Mouse (Mus musculus) heart, adult 2 months (tissue): ENCODE measurements at regions not wholly inside any gene's neighbourhood (a gene's known extent, or its start where the extent isn't known, plus 50 kb on each side); places are given as distances from the start of the nearest gene placed in this dataset.

ENCODE experiments used
- DNase-seq, 2 experiments: peaks; one replicate each; pipeline ENCODE4 v3.0.0; 2021
- H3K27ac ChIP-seq: fragments of 200-600 bp; 2 replicates; pipeline ENCODE4 v1.8.1; 2022
- H3K27me3 ChIP-seq: fragments of 200-500 bp; 2 replicates; pipeline ENCODE4 v1.6.1; 2012; ENCODE audit warnings: mild to moderate bottlenecking, low read length, inconsistent platforms, mixed read lengths; ENCODE audit not compliant: control insufficient read depth, insufficient read depth
- H3K36me3 ChIP-seq: fragments of 200-500 bp; 2 replicates; pipeline ENCODE4 v1.6.1; 2012; ENCODE audit warnings: low read length, inconsistent platforms; ENCODE audit not compliant: control insufficient read depth, insufficient read depth
- H3K4me1 ChIP-seq: fragments of 200-500 bp; 2 replicates; pipeline ENCODE4 v1.6.1; 2011; ENCODE audit warnings: low read length; ENCODE audit not compliant: control insufficient read depth, insufficient read depth
- H3K4me3 ChIP-seq: fragments of 200-600 bp; 2 replicates; pipeline ENCODE4 v1.8.1; 2022
- H3K79me2 ChIP-seq: fragments of 200-500 bp; replicated peaks from 2 replicates; pipeline ENCODE4 v1.6.1; 2012; ENCODE audit warnings: mild to moderate bottlenecking, inconsistent platforms, low read length, moderate library complexity, mixed read lengths; ENCODE audit not compliant: control insufficient read depth, insufficient read depth
- H3K9ac ChIP-seq: fragments of 200-500 bp; 2 replicates; pipeline ENCODE4 v1.6.1; 2012; ENCODE audit warnings: low read depth, mild to moderate bottlenecking, control low read depth, inconsistent platforms, low read length, mixed read lengths
- CTCF ChIP-seq: fragments of 200-600 bp; IDR thresholded peaks from 2 replicates; pipeline ENCODE4 v1.8.1; 2022; ENCODE audit warnings: antibody characterized with exemption, mild to moderate bottlenecking, moderate library complexity
- EP300 ChIP-seq: fragments of 200-500 bp; IDR thresholded peaks from 2 replicates; pipeline ENCODE4 v1.6.1; 2011; ENCODE audit warnings: low read depth, low read length, control low read depth; ENCODE audit not compliant: insufficient read depth
- POLR2A ChIP-seq: fragments of 200-500 bp; IDR thresholded peaks from 2 replicates; pipeline ENCODE4 v1.6.1; 2011; ENCODE audit warnings: mild to moderate bottlenecking, low read depth, low read length, control low read depth; ENCODE audit not compliant: insufficient read depth
- WGBS: fragments of 180-500 bp; shearing (Covaris S2); methylation state at CpG from one replicate; pipeline ENCODE4 v1.1.7; 2018; 5-methylcytosine and 5-hydroxymethylcytosine counted together
- intact Hi-C: fragments of 180-260 bp; cut with DNase I; formaldehyde crosslinking; loops from one replicate; pipeline ENCODE4 v1.15.1; 2025

- Histone ChIP-seq H3K36me3 (no peaks in the 10 kb centered on the region), H3K4me3 (no peak overlapping the region), H3K4me1 (no peaks in the 10 kb centered on the region), H3K27me3 (no peaks in the 10 kb centered on the region), H3K9ac (no peak overlapping the region), H3K27ac (no peak overlapping the region), H3K79me2 (no peaks in the 10 kb centered on the region)
- intact Hi-C loops, result no loop called here
- DNase-seq, result no peak
- WGBS, result 15% methylated on average over 9 of the region's 9 CpGs
- no peak for TF ChIP-seq CTCF
- TF ChIP-seq EP300, result no peak
Observed at GRCm38 (mm10) chr5:106380631-106381285, 77.2 kb downstream of the Barhl2 start.

GRCm38 (mm10) chr5:106376781-106377525 lies 81.0 kb downstream of the Barhl2 start:
- Histone ChIP-seq H3K27ac (no peak overlapping the region), H3K9ac (no peak overlapping the region), H3K36me3 (no peaks in the 10 kb centered on the region), H3K4me1 (no peaks in the 10 kb centered on the region), H3K4me3 (no peak overlapping the region), H3K27me3 (no peaks in the 10 kb centered on the region), H3K79me2 (no peaks in the 10 kb centered on the region)
- TF ChIP-seq POLR2A (no peak), EP300 (no peak), CTCF (no peak)
- no peak for DNase-seq
- WGBS, result 83% methylated on average over 25 of the region's 25 CpGs
- intact Hi-C loops, result no loop called here

DNA sequence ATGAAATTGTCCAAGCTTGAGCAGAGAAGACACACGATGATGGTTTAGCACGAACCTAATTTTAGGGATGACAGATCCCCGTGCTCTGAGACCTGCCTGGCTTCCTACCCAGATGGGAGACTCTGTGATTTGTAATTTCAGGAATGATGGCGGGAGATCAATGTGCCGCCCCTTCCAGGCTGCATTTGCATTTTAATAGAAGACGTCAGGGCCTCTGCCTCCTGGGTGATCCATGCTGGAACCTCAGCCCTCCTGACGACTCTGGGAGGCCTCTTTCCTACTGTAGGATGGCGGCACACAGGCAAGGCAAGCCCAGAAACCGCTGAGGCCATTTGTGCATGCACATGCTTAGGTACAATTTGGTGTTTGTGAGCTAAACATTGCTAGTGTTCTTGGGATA lies 90.1 kb downstream of the Barhl2 start:
- H3K27me3 ChIP-seq, result no peaks in the 10 kb centered on the region
- no peak for DNase-seq
- no peaks in the 10 kb centered on the region for H3K36me3 ChIP-seq
- no peaks in the 10 kb centered on the region for H3K79me2 ChIP-seq
- TF ChIP-seq CTCF (no peak), POLR2A (no peak), EP300 (no peak)
- H3K4me3 ChIP-seq, result no peak overlapping the region
- H3K4me1 ChIP-seq, result no peaks in the 10 kb centered on the region
- intact Hi-C loops, result loop anchor here (5.0 kb wide), 1 partner anchor 279 kb away; no protein-coding TSS in a partner anchor
- H3K27ac ChIP-seq, result no peak overlapping the region
- WGBS, result 43% methylated on average over 9 of the region's 9 CpGs
- no peak overlapping the region for H3K9ac ChIP-seq

DNA sequence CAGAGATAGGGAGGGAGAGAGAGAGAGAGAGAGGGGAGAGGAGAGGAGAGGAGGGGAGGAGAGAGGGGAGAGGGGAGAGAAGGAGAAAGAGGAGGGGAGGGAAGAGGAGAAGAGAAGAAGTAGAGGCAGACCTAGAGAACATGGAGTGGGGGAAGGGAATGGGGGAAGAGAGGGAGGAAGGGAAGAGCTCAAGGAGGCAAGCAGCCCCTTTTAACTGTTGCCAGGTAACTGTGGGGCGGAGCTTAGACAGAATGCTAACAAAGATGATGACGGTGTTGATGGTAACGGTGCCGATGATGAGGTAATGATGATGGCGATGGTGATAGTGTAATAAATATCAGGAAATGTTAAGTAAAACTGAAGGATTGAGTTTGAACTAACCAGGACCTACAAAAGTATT lies 90.7 kb downstream of the Barhl2 start:
- Histone ChIP-seq H3K27me3 (no peaks in the 10 kb centered on the region), H3K79me2 (no peaks in the 10 kb centered on the region), H3K27ac (no peak overlapping the region), H3K9ac (no peak overlapping the region), H3K4me3 (no peak overlapping the region), H3K4me1 (no peaks in the 10 kb centered on the region), H3K36me3 (no peaks in the 10 kb centered on the region)
- DNase-seq, result no peak
- TF ChIP-seq CTCF, result no peak
- TF ChIP-seq POLR2A, result no peak
- no peak for TF ChIP-seq EP300
- 68% methylated on average over 5 of the region's 5 CpGs for WGBS
- intact Hi-C loops, result loop anchor here (5.0 kb wide), 1 partner anchor 280 kb away; no protein-coding TSS in a partner anchor

DNA sequence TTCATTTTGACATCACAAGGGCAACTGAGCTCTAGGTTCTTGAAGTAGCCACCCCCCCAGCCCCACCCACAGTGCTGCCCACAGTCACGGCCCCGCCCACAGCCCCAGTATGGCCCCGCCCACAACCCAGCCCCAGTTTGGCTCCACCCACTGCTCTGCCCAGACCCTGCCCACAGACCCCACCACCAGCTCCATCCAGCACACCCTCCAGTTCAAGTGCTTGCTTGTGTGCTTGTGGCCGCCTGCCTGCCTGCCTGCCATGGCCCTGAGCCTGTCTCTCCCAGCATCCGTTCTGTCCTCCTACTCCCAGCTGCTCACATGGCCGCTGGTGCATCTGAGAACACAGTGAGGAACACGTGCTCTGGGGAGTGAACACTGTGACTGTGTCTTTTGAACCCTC lies 92.0 kb downstream of the Barhl2 start:
- H3K27ac ChIP-seq, result no peak overlapping the region
- intact Hi-C loops, result loop anchor here (5.0 kb wide), 1 partner anchor 281 kb away; no protein-coding TSS in a partner anchor
- TF ChIP-seq EP300, result no peak
- TF ChIP-seq POLR2A, result no peak
- TF ChIP-seq CTCF, result no peak
- H3K79me2 ChIP-seq, result no peaks in the 10 kb centered on the region
- no peak for DNase-seq
- H3K9ac ChIP-seq, result no peak overlapping the region
- no peak overlapping the region for H3K4me3 ChIP-seq
- H3K36me3 ChIP-seq, result no peaks in the 10 kb centered on the region
- H3K27me3 ChIP-seq, result no peaks in the 10 kb centered on the region
- whole genome bisulfite sequencing, result 72% methylated on average over 7 of the region's 7 CpGs
- no peaks in the 10 kb centered on the region for H3K4me1 ChIP-seq

DNA sequence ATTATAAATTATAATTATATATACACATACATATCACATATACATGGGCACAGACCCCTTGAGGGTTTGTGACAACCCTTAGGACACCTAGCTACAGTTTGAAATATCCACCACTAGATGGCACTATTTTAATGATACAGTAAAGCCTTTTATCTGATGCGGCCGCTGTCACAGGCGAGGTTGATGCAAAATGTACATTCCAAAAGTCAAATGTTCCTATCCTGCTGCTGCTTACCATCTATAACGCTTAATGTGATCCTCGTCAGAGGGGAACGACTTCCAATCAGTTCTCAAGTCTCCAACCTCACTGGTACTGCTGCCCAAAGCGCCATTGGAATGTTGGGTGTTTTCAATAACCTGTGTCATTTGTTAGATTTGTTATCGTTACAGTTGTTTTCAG lies 92.9 kb downstream of the Barhl2 start:
- H3K27ac ChIP-seq, result no peak overlapping the region
- no peaks in the 10 kb centered on the region for H3K4me1 ChIP-seq
- 40% methylated on average over 8 of the region's 8 CpGs for WGBS
- H3K9ac ChIP-seq, result no peak overlapping the region
- peak; percentile 80 for TF ChIP-seq CTCF
- TF ChIP-seq EP300, result no peak
- no peaks in the 10 kb centered on the region for H3K27me3 ChIP-seq
- DNase-seq, result no peak
- no peaks in the 10 kb centered on the region for H3K36me3 ChIP-seq
- H3K4me3 ChIP-seq, result no peak overlapping the region
- intact Hi-C loops, result loop anchor here (1.0 to 5.0 kb wide), 2 partner anchors 282 to 426 kb away; no protein-coding TSS in a partner anchor
- H3K79me2 ChIP-seq, result no peaks in the 10 kb centered on the region
